Mouse (Mus musculus) frontal cortex, postnatal 25 days (tissue): ENCODE measurements around the gene Hist1h2bf.

Source experiments
- DNase-seq, 2 experiments: peaks; one replicate each; pipeline ENCODE4 v3.0.0; 2022; ENCODE audit warnings: low spot score in 2 of 2

Gene Hist1h2bf

GRCm38 (mm10) chr13:23529480-23530165, 44.4 kb downstream of the Hist1h2bf start:
- no peak for DNase-seq

GRCm38 (mm10) chr13:23529005-23529404, 45.0 kb downstream of the Hist1h2bf start:
- DNase-seq: no peak

- DNase-seq: peak; percentile 97
Measured at GRCm38 (mm10) chr13:23526312-23526711, 47.7 kb downstream of the Hist1h2bf start.

DNA sequence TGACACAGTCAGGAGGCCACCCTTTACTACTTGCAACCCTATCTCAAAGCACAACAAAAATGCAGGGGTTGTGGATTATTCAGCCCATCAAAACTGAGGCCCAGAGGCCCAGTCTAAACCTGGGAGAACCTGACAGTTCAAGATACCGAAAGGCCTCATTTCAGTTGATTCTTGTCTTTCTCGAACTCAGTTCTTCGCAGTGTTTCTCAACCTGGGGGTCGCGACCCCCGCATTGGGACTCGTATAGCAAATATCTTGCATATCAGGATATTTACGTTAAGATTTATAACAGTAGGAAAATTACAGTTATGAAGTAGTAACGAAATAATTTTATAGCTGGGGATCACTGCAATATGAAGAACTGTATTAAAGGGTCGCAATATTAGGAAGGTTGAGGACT, 48.1 kb downstream of the Hist1h2bf start:
- DNase-seq: no peak

GRCm38 (mm10) chr13:23524654-23525053, 49.3 kb downstream of the Hist1h2bf start:
- peak; percentile 34 to 62 for DNase-seq

DNA sequence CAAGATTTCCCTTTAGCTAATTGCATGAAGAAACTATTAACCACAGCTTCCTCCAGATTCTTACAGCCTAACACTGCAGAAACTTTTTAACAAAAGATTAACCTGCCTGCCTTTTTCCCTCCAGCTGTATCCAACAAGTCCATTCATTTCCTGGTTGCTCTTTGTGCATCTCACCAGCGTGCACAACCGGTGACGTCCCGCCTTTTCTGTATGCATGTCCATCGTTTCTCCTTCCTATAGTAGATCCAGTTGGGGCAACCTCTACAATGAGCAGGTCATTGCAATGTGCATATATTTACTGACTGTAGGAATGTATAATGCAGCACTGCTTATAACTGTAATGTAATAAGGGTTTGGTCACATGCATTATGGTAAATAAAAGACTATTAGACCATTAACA, 50.0 kb downstream of the Hist1h2bf start:
- DNase-seq: no peak
